Mouse (Mus musculus): ENCODE results near the gene Hist1h2bj. TPM values are rescaled to one million over a fixed set of nuclear protein-coding genes. Genes with fewer than 3 reads are reported as not detected.

The Hist1h2bj gene
- total and polyA plus RNA-seq, 3 experiments = 2.3 to 18.8 (median 14.1) TPM

DNA sequence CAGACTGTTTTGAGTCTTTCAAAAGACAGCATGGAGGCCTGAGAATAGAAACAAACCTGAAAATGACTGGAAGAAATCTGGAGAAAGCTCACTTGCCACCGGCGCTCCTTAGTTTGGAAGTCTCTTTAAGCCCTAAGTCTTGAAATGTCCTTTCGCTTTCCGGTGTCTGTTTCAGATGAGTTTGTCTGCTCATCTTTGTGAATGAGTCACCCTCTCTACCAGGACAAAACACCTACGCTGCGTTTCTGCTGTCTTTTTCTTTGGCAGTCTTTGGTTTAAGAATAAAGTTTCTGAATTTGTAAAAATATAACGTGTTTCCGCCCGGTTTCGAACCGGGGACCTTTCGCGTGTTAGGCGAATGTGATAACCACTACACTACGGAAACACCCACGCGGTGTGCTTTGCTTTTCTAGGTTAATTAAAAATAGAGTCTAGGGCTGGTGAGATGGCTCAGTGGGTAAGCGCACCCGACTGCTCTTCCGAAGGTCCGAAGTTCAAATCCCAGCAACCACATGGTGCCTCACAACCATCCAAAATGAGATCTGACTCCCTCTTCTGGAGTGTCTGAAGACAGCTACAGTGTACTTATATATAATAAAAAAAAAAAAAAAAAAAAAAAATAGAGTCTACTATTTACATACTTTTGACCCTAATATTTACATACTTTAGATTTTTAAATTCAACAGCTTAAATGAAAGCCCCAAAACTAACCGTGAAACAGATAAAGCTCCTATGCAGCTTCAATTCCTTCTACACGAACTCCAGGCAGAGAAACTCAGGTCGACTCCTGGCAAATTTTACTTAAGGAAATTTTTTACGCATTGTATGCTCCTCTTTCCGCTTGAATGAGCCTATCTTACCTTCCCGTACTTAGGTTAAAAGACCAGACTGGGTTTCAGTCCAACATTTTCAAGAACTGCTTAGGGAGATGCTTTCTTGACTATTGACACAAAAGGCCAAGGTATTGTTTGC, 27.2 kb upstream of the Hist1h2bj start:
- peak; percentile 83 for DNase-seq

DNA sequence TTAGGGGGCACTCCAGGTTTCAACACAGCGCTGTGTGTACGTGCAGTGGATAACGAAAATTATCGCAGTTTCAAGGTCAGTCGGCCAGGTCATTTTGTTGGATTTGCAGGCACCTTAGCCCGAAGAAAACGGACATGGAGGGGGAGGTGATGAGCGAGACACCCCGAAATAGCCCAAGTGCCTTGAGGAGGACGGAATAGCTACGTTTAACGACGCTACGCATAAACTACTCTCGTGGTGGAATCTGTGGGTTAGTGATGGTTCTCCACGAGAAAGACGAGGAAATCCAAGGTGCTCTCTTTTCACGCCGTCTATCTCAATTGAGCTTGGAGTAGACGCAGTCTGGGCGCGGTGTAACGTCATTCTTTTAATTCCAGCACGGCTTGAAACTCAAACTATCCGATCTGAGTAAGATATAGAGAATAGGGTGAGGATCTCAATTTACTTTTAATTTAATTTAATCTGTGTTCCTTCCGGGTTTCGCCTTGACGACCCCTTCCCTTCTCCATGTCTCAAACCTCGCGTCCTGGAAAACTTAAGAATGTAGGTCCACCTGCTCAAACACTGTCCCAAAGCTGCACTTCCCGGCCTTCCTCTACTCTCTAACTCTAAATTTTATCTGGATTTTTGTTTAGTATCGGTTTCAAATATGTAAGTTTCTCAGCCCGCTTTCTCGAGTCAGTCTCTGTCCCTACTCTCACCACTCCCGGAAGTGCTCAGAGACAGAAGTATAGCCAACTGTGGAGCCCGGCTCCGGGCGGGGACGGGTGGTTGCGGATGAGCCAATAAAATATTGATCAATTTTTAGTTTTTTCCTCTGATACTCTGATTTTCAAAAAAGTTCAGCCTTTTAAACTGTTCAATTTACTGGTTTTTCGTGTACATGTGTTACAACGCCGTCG, 22.8 kb upstream of the Hist1h2bj start:
- peak; percentile 43 for DNase-seq

DNA sequence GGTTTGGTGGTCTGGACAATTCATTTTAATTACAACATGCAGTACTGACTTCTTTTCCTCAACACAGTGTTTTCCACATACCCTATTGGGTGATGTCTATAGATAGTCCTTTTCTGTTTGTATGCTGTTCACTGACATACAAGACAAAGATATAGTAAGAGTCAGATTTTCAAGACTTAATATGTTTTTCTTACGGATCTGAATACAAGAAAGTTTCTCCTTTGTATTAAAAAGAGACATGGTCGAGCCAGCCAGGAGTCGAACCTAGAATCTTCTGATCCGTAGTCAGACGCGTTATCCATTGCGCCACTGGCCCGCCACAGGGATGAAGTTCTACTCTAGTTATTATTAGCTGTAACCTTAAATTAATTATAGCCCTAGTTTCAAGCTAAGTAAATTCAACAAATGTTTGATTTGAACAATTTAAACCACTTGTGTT, 22.1 kb upstream of the Hist1h2bj start:
- DNase-seq = peak; percentile 83

DNA sequence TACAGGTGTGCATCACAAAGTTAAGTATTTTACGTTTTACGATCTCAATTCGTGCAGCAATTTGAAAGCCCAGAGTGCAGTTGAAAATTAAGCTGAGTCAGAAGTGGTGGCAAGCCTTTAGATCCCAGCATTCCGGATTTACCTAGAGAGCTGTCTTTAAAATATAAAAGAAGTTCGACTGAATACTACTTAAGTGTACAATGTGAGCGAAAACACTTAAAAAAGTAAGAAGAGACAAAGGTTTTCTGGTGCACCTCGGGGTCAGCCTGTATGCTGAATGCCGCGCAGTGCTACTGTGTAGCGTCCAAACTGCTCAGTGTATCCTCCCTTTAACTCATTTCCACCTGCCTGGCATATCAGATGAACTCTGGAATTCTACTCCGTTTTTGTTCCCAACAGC, 21.4 kb upstream of the Hist1h2bj start:
- no peak for DNase-seq

DNA sequence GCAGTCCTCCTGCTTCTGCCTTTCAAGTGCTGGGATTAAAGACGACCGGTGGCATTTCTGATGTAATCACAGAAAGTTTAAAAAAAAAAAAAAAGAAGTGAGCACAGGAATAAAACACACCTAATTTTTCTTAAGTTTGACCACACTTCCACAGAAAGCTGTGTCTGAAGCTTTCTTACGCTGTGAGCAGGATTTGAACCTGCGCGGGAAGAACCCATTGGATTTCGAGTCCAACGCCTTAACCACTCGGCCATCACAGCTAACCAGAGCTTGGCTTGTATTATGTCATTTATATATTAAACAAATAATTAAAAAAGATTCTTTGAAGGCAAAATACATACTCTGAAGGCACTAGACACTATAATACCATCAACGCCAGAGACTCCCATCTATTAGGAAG, 20.8 kb upstream of the Hist1h2bj start:
- DNase-seq = peak; percentile 87

DNA sequence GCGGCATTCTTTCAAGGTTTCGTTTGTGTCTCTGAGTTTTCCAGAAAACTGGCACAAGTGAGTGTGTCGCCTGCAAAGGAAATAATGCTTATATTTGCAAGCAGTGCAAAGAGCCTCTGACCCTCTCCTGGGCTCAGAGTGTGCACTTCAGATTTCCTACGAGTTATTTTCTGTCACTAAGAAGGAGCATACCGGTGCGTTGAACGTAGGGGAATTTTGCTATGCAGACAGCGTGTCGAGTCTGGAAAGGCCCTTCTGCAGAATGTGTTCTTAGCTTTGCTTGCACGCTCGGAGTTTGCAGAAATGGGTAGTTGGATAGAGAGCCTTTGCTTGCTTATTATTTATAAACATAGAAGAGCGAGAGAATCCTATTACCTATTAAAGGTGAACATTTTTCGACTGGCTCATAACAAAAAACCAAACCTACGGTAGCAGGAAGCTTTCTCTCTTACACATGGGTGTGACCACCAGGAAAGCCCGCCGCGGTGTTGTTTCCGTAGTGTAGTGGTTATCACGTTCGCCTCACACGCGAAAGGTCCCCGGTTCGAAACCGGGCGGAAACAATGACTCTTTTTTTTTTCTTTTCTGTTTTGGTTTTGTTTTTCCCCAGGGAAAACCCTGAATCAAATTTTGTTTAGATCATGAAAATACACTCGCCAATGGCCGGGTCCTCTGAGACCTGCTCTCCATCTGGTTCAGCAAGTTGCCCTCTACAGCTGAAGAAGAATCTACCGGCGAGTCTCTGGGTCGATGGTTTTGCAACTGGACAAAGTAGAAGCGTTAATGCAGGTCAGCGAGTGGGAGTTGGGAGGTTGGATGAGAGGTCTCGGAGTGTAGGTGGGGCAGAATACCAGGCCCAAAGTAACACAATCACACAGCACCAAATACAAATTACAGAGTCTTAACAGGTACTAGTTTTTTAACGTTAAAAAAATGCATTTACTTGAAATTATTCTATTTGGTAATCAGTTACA, 16.7 kb upstream of the Hist1h2bj start:
- peak; percentile 88 for DNase-seq

DNA sequence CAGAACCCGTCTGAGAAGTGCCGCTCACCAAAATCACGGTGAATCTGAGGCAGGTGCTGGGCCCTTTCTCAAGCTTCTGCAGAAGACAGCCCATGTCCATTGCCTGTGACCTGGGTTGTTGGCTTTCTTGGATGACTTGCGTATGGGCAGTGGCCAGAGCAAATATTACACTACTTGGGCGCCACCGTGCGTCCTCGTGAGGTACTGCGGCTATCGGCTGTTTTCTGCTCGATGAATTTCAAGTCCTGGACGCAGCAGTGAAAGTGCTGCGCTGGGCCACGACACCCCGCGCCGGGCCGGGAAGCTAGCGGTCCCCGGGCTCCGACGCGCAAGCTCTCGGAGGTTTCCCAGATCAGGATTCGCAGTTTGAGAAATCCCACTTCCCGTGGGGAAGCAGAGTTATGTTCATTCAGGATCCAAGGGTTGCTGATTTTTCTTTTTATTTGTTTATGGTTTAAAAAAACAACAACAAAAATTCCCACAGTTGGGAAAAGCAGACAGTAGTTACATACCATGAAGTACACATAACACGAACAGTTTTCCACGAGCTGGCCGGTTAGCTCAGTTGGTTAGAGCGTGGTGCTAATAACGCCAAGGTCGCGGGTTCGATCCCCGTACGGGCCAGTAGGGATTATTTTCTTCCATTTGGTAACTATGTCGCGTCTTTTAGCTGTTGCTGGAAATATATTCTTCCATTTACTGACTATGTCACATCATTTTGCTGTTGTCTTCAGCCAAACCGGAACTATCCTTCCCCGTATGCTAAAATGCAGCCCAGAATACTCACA, 14.1 kb upstream of the Hist1h2bj start:
- DNase-seq = peak; percentile 96

DNA sequence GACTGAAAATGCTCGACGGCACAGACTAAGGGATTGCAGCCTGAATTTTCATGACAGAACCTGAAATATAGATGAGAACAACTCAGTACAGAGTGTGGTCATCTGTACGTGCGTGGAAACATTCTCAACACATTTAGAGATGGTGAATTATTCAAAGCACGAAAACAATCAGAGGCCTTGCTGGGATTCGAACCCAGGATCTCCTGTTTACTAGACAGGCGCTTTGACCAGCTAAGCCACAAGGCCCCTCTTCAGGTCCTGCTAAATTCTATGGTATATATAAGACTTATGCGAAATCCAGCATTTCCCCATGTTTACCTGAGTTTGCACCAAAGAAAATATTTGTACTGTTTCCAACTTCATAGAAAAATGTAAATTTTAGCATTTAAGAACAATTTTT, 13.1 kb upstream of the Hist1h2bj start:
- no peak for DNase-seq

DNA sequence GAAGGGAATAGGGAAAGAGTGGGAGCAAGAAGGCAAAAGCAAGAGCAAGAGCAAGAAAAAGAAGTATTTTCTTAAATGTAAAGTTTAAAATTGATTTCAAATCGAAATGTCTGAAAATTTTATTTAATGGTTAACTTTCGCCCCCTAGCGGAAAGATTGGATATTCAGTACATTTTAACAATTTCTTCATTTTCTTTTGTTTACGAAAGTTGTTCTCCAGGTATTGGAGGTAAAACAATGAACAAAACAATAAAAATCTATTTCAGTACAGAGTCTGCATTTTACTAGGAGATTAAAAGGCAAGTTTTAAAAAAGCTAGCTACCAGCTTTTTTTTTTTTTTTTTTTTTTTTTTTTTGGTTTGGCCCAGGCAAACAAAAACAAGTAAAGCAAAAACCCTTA, 12.5 kb upstream of the Hist1h2bj start:
- DNase-seq = no peak

DNA sequence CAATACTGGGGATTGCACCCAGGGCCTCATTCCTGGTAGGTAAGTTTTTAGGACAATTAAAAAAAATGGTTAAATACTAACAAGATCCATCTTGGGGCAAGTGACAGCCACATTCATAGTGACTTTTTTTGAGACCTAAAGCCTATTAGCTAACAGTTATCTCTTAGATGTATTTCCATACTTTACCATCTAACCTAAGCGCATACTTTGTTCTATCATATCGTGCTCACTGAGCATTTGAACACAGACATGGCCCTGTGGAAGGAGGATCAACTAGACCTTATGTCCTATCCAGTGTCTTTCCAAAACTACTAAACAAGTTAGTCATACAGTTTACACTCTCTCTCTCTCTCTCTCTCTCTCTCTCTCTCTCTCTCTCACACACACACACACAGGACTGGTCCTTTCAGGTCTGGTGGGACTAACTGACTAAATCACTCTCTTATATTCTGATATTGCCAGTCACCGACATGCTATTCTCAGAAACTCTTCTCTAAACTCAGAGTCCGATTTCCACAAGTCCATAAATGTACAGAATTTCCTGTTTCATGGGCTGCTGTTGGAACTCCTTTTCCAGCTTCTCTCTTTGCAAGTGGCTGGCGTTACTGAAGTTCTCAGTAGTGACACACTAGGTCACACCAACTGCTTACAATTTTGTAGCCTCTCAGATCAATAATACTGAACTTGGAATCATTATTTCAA, 9.1 kb upstream of the Hist1h2bj start:
- DNase-seq = no peak

DNA sequence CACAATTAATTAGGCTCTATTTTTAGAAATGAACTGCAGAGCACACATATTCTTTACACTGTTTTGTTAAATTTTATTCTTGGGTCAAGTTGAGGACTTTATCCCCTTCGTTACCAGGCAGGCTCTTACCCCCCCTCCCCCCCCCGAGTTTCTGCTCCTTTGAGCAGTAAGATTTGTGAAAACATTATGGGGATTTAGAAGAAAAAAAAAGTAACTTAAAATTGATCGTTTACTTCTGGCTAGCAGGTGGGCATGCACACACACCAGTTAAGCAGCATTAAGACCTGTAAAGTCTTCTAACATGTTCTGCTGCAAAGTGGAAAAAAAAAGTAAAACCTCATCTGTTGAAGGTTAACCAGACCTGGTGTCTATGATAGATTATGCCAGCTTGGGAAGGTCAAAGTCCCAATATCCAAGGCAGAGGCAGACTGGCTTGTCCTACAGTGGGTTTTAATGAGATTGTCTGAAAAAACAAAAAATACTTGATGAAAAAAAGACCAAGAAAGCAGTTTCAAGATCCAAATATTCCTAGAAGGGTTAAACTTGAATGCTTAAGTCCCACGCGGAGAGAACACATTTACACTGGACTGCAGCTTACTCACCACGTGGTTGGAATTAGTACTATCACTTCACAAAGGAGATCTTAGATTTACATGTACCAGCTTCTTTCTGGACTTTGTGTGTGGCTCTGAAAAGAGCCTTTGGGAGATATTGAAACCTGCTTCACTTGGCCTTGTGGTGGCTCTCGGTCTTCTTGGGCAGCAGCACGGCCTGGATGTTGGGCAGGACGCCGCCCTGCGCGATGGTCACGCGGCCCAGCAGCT, 8.4 kb upstream of the Hist1h2bj start:
- peak; percentile 31 for DNase-seq

DNA sequence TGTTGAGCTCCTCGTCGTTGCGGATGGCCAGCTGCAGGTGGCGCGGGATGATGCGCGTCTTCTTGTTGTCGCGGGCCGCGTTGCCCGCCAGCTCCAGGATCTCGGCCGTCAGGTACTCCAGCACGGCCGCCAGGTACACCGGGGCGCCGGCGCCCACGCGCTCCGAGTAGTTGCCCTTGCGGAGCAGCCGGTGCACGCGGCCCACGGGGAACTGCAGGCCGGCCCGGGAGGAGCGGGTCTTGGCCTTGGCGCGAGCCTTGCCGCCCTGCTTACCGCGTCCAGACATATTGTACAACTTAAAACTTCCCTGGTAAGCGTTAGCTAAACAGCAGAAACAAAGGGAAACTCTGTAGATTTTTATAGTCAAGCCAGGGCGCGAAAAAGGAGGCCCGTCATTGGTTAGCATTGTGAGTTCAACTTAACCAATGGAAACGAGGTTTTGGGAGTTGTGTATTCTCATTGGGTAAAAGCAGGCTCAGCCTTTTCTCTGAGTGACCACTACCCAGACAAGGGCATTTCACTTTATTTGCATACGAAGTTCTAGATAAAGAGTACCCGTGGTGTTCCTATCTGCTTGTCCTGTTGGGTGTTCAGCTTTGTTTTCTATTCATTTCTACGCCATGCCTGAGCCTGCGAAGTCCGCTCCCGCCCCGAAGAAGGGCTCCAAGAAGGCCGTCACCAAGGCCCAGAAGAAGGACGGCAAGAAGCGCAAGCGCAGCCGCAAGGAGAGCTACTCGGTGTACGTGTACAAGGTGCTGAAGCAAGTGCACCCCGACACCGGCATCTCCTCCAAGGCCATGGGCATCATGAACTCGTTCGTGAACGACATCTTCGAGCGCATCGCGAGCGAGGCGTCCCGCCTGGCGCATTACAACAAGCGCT, 7.5 kb upstream of the Hist1h2bj start, which contains the start of the genes Hist1h2ah and Hist1h2bk:
Gene Hist1h2ah (minus strand): TSS at position 302 of the 882 bp plus-strand sequence.
Gene Hist1h2bk (plus strand): TSS at position 604 of the 882 bp plus-strand sequence.
- DNase-seq = peak; percentile 90

DNA sequence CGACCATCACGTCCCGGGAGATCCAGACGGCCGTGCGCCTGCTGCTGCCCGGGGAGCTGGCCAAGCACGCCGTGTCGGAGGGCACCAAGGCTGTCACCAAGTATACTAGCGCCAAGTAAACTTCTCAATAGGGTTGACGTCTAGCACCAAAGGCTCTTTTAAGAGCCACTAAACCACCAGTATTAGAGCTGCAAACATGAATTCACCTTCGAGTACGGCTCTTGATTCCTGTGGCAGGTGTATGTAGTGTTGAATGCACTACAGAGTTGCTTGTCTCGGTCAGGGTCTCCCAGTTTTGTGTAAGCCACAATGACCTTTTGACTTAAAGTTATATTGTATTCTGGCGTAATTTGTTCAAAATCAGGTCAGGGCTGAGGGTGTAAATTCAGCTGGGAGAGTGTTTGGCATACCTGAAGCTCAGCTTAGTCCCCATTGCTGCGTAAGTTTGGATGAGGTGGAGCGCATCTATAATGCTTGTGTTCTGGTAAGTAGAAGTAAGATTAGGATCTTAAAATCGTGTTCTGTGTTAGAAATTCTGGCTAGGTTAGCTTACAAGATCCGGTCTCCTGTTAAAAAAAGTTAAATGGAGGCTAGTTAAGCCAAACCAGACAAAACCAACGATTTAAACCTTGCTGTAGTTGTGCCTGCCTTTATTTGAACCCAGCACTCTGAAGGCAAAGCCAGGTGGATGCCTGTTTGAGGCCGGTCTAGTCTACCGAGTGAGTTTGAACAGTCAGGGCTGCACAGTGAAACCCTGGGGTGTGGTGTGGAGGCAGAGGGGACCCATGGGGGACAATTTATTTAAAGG, 6.7 kb upstream of the Hist1h2bj start:
- DNase-seq = no peak

DNA sequence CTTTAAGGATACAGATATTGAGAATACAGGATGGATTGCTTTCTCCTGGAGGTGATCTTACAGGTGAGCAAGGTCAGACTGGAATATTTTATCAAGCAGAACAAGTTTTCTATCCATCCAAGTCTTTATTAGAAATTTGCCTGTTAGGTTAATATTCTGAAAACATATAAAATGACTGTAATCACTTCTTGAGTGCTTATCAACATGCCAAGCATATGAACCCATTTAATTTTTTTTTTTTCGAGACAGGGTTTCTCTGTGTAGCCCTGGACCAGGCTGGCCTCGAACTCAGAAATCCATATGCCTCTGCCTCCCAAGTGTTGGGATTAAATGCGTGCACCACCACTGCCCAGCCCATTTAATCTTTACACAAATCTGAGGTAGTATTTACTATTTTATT, 6.0 kb upstream of the Hist1h2bj start:
- DNase-seq = no peak

DNA sequence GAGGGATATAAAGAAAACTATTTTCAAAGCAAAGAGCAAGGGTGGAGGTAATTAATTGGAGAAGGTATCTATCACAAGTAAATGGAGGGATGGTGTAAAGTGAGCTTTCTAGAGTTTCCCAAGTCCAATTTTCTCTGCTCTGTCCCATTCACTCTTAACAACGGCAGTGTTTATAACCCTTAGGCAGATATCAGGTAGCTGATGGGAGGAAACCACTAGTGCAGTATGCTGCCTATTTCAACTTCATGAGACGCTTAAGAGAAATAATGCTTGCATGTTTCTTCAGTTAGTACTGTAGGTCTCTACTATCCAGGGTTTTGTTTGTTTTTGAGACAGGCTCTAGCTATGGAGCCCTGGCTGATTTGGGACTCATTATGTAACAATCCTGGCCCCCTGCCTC, 5.6 kb upstream of the Hist1h2bj start:
- DNase-seq = no peak

DNA sequence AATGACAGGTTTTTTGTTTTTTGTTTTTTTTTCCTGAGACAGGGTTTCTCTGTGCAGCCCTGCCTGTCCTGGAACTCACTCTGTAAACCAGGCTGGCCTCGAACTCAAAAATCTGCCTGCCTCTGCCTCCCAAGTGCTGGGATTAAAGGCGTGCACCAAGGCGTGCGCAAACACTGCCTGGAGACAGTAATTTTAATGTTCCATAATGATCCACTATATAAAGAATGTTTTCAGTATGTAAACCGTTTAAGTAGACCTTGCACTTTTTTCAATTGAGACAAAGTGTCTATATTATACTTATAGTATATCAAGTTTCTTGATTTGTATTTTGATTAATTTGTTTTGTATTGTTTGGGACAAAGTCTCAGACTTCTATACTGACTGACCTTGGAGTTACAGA, 3.6 kb upstream of the Hist1h2bj start:
- DNase-seq = no peak

DNA sequence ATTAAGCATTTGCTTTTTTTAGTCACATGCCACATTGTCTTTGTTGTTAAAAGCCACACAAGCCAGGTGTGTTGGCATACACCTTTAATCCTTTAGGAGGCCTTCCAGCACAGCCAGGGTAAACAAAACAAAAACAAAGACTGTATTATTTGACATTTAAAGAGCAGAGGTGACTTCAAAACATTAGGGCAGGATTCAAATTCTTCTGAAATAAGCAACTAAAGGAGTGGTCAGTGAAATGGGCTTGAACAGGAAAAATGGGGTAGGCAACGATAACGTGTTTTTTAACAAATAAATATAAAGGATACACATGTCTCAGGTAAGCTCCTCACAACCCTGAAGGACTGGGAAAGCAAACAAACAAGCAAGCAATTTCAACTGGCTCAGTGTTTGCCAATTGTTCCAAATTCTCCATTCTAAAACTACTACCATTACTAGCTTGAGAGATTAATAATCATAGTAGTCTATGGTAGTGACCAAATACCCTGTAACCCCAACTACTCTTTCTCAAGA, 3.0 kb upstream of the Hist1h2bj start:
- DNase-seq = no peak
